Mouse (Mus musculus): Measurements from ENCODE around the gene Oas1a. TPM values are rescaled to one million over a fixed set of nuclear protein-coding genes. Genes with fewer than 3 reads are reported as not detected.

The Oas1a gene
- polyA plus RNA-seq, 1 experiment from 2014 or later = 1.5 TPM

GRCm38 (mm10) chr5:120870081-120870480, 37.2 kb downstream of the Oas1a start:
- H3K36me3 ChIP-seq = no peaks in the 10 kb centered on the region
- H3K27me3 ChIP-seq (replicated peaks) = no peaks in the 10 kb centered on the region
- H3K9ac ChIP-seq (replicated peaks) = no peak overlapping the region
- WGBS = 62% methylated on average over 3 of the region's 3 CpGs
- H3K9me3 ChIP-seq (replicated peaks) = no peaks in the 10 kb centered on the region
- no peak overlapping the region for H3K4me2 ChIP-seq
- ATAC-seq (ENCODE audit: low FRiP score) = no peak
- H3K4me1 ChIP-seq = no peaks in the 10 kb centered on the region
- H3K27ac ChIP-seq (replicated peaks) = no peak overlapping the region
- H3K4me3 ChIP-seq (replicated peaks) = no peak overlapping the region

GRCm38 (mm10) chr5:120869436-120870015, 37.8 kb downstream of the Oas1a start:
- Histone ChIP-seq H3K36me3 (no peaks in the 10 kb centered on the region), H3K27me3 (replicated peaks) (no peaks in the 10 kb centered on the region), H3K9ac (replicated peaks) (no peak overlapping the region), H3K4me3 (replicated peaks) (no peak overlapping the region), H3K27ac (replicated peaks) (no peak overlapping the region), H3K4me2 (no peak overlapping the region), H3K4me1 (no peaks in the 10 kb centered on the region), H3K9me3 (replicated peaks) (no peaks in the 10 kb centered on the region)
- no peak for ATAC-seq (ENCODE audit: low FRiP score)
- WGBS = 75% methylated on average over 7 of the region's 7 CpGs

GRCm38 (mm10) chr5:120865336-120865860, 41.9 kb downstream of the Oas1a start:
- Histone ChIP-seq H3K4me1 (no peaks in the 10 kb centered on the region), H3K27ac (replicated peaks) (no peak overlapping the region), H3K9ac (replicated peaks) (no peak overlapping the region), H3K9me3 (replicated peaks) (no peaks in the 10 kb centered on the region), H3K36me3 (no peaks in the 10 kb centered on the region), H3K4me2 (no peak overlapping the region), H3K4me3 (replicated peaks) (no peak overlapping the region), H3K27me3 (replicated peaks) (no peaks in the 10 kb centered on the region)
- 70% methylated on average over 3 of the region's 3 CpGs for WGBS
- no peak for ATAC-seq (ENCODE audit: low FRiP score)

GRCm38 (mm10) chr5:120861121-120861520, 46.2 kb downstream of the Oas1a start, which contains the start of gene Oas1h:
Gene Oas1h (plus strand): TSS chr5:120861421.
- Histone ChIP-seq H3K4me2 (no peak within 1 kb of the TSS), H3K27me3 (replicated peaks) (no peaks in the 10 kb centered on the region), H3K27ac (replicated peaks) (no peak within 1 kb of the TSS), H3K9me3 (replicated peaks) (no peaks in the 10 kb centered on the region), H3K4me1 (no peaks in the 10 kb centered on the region), H3K9ac (replicated peaks) (no peak within 1 kb of the TSS), H3K4me3 (replicated peaks) (no peak within 1 kb of the TSS), H3K36me3 (no peaks in the 10 kb centered on the region)
- ATAC-seq (ENCODE audit: low FRiP score) = no peak
- WGBS = 51% methylated on average over 4 of the region's 4 CpGs

- Histone ChIP-seq H3K27me3 (replicated peaks) (no peaks in the 10 kb centered on the region), H3K36me3 (no peaks in the 10 kb centered on the region), H3K4me1 (no peaks in the 10 kb centered on the region), H3K4me2 (no peak overlapping the region), H3K4me3 (replicated peaks) (no peak overlapping the region), H3K9me3 (replicated peaks) (peaks cover 3% of the 10 kb centered on the region; the same call in 1 of the 2 replicates), H3K27ac (replicated peaks) (no peak overlapping the region), H3K9ac (replicated peaks) (no peak overlapping the region)
- WGBS = 80% methylated on average over 2 of the region's 2 CpGs
- ATAC-seq (ENCODE audit: low FRiP score) = no peak
Measured at GRCm38 (mm10) chr5:120859241-120859640, 48.1 kb downstream of the Oas1a start.

DNA sequence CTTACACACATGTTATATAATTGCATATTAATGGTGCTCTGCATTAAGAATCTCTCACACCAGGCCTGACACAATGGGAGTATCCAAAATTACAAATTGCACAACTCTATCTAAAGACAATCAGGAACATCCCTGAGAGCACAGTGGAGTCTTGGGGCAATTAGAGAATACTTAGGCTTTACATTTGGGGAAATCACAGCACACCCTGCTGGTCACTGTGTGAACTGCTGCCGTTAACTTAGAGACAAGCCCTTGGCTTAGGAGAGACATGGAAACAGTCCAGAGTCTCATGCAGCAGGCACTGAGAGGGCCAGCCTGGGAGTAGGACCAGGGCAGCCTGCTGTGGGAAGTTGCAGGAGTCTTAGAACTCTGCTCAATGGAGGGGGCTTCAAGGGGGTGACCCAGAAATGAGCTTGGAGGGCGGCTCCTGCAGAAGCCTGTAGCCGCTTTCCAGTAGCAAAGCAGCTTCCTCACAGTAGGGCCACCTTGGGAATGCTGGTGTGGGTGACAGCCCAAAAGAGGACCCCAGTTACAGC, 57.7 kb downstream of the Oas1a start:
- WGBS = 65% methylated on average over 3 of the region's 3 CpGs

GRCm38 (mm10) chr5:120847067-120847466, 60.3 kb downstream of the Oas1a start, which contains the start of gene Oas1f:
Gene Oas1f (plus strand): TSS chr5:120847367.
- 85% methylated on average over 4 of the region's 4 CpGs for WGBS
- H3K36me3 ChIP-seq = no peaks in the 10 kb centered on the region
- no peaks in the 10 kb centered on the region for H3K9me3 ChIP-seq (replicated peaks)
- H3K4me1 ChIP-seq = no peaks in the 10 kb centered on the region
- H3K27me3 ChIP-seq (replicated peaks) = no peaks in the 10 kb centered on the region
- no peak within 1 kb of the TSS for H3K27ac ChIP-seq (replicated peaks)
- H3K9ac ChIP-seq (replicated peaks) = no peak within 1 kb of the TSS
- no peak within 1 kb of the TSS for H3K4me3 ChIP-seq (replicated peaks)
- ATAC-seq (ENCODE audit: low FRiP score) = no peak
- H3K4me2 ChIP-seq = no peak within 1 kb of the TSS

More for the DNA sequence above, 57.7 kb downstream of the Oas1a start:
- H3K4me3 ChIP-seq (replicated peaks) = no peak overlapping the region
- H3K36me3 ChIP-seq = no peaks in the 10 kb centered on the region
- no peak for ATAC-seq (ENCODE audit: low FRiP score)
- H3K27me3 ChIP-seq (replicated peaks) = no peaks in the 10 kb centered on the region
- no peaks in the 10 kb centered on the region for H3K4me1 ChIP-seq
- no peak overlapping the region for H3K4me2 ChIP-seq
- H3K9me3 ChIP-seq (replicated peaks) = peaks cover 4% of the 10 kb centered on the region; the same call in 1 of the 2 replicates
- H3K27ac ChIP-seq (replicated peaks) = no peak overlapping the region
- H3K9ac ChIP-seq (replicated peaks) = no peak overlapping the region

Small RNAs within 50 kb of the gene (microRNA-seq; reads per million reads assigned to microRNA genes)
- gene Gm22907 = not detected

Other genes with a start within 250 kb of the Oas1a start
- gene Dtx1, start 195.6 kb downstream of the Oas1a start, polyA plus RNA-seq (2015; fragmentation: Nextera tagmentation; extraction: Ambion mirVana) = 59.9 and 61.1 TPM in 2 replicates
- gene Oas2, start 157.7 kb downstream of the Oas1a start, polyA plus RNA-seq (2015; fragmentation: Nextera tagmentation; extraction: Ambion mirVana) = 0.20 and 0.46 TPM in 2 replicates
- gene Oas3, start 129.9 kb downstream of the Oas1a start, polyA plus RNA-seq (2015; fragmentation: Nextera tagmentation; extraction: Ambion mirVana) = 0.60 and 0.87 TPM in 2 replicates
- 0.18 and 0.31 TPM in 2 replicates for gene Oas1e, start 112.0 kb downstream of the Oas1a start, polyA plus RNA-seq (2015; fragmentation: Nextera tagmentation; extraction: Ambion mirVana)
- gene Oas1c, start 95.0 kb downstream of the Oas1a start, polyA plus RNA-seq (2015; fragmentation: Nextera tagmentation; extraction: Ambion mirVana) = 0.55 and 0.65 TPM in 2 replicates
- not detected in 2 replicates for gene Oas1f, start 60.2 kb downstream of the Oas1a start, polyA plus RNA-seq (2015; fragmentation: Nextera tagmentation; extraction: Ambion mirVana)
- not detected in 2 replicates for gene Oas1h, start 46.1 kb downstream of the Oas1a start, polyA plus RNA-seq (2015; fragmentation: Nextera tagmentation; extraction: Ambion mirVana)
- gene Oas1g, start 19.9 kb downstream of the Oas1a start, polyA plus RNA-seq (2015; fragmentation: Nextera tagmentation; extraction: Ambion mirVana) = 0.37 and 1.4 TPM in 2 replicates
- gene Oas1d, start 7.0 kb upstream of the Oas1a start, polyA plus RNA-seq (2015; fragmentation: Nextera tagmentation; extraction: Ambion mirVana) = 0.09 TPM in 1 of 2 replicates, not detected in the other
- gene Rph3a, start 102.6 kb upstream of the Oas1a start, polyA plus RNA-seq (2015; fragmentation: Nextera tagmentation; extraction: Ambion mirVana) = 22.1 and 25.6 TPM in 2 replicates

Measured in neural tube, embryonic 15.5 days (tissue).